Mouse (Mus musculus) liver, embryonic 14.5 days (tissue): ENCODE measurements around the gene Ccdc42.

ENCODE experiments used
- CTCF ChIP-seq: IDR thresholded peaks from 2 replicates; pipeline ENCODE4 v1.5.1; 2016; ENCODE audit warnings: antibody characterized with exemption, low read depth, control low read depth
- EP300 ChIP-seq: IDR thresholded peaks from 2 replicates; pipeline ENCODE4 v1.6.1; 2016; ENCODE audit warnings: antibody characterized with exemption, low read depth

GRCm38 (mm10) chr11:68610567-68610947 is 23.7 kb downstream of the Ccdc42 start:
- TF ChIP-seq CTCF: no peak
- TF ChIP-seq EP300: no peak
